Mouse (Mus musculus): ENCODE measurements around the gene Olfr693.

GRCm38 (mm10) chr7:106652344-106652652 lies 28.1 kb downstream of the Olfr693 start:
- TF ChIP-seq CTCF (IDR thresholded peaks at IDR 0.05; ENCODE audit: extremely low read depth, insufficient read length, insufficient replicate concordance, low read depth, low read length) (no peak), POLR2A (IDR thresholded peaks at IDR 0.05; ENCODE audit: low read depth, low read length) (no peak)

Measured in small intestine, adult 2 months (tissue).